Mouse (Mus musculus): ENCODE data around the gene Adamtsl1.

DNA sequence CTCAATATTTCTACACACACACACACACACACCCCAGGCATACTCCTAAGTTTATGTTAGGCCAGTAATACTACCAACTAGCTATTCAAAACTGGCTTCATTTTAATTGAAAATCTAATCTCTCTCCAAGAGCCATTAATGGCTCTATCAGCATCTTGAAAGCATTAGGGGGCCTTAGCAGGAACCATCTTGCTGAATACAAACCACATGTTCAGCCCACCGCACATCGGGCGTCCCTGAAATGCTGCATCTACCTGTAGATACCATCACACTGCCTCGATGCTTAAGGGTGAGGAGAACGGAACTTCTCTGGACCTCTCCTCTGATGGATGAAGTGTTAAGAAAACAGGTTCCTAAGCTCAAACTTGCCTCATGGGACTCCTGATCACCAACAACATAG lies 950.8 kb downstream of the Adamtsl1 start:
- TF ChIP-seq CTCF (IDR thresholded peaks at IDR 0.05; ENCODE audit: low read depth) (no peak), EP300 (IDR thresholded peaks at IDR 0.05; ENCODE audit: low read depth) (no peak)
